Mouse (Mus musculus): ENCODE data around the gene Dynlrb2. TPM values are rescaled to one million over a fixed set of nuclear protein-coding genes. Genes with fewer than 3 reads are reported as not detected.

Dynlrb2 gene
- total RNA-seq, 2 experiments from 2014 or later: not detected

DNA sequence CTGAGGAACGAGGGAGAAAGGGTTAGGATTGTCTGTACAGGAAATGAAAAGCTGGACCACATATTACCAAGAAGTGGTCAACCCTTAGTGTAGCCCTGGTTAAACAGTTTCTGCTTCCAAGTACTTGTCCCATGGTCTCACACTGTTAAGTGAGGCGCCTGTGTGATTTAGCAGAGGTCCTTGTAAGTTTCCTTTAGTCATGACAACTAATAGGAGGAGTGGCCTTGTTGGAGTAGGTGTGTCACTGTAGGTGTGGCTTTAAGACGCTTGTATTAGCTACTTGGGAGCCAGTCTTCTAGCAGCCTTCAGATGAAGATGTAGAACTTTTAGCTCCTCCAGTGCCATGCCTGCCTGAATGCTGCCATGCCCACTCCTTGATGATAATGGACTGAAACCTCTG is 4.5 kb downstream of the Dynlrb2 start:
- H3K27ac ChIP-seq: peak overlapping the region; percentile 57
- intact Hi-C loops (cut with DNase I): no loop called here
- H3K4me3 ChIP-seq: no peak overlapping the region
- DNase-seq: no peak
- TF ChIP-seq CTCF (IDR thresholded peaks at IDR 0.05): no peak

DNA sequence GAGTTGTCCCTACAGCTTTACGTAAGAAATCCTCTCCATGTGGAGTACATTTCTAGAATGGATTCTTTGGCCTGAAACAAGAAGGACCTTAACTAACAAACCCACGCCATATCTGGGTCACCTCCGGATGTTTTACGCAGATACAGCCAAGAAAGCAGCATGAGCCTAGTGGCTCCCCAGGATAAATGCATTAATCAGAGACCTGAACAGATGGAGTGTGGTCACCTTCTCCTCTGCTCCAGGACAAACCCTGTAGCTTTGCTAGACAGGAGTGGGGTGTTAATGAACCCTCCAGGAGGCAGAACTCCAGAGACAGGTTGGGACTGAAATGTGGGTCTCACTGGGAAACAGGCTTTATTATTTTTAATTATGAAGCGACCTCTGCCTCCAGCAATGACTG is 14.9 kb downstream of the Dynlrb2 start:
- no peak for TF ChIP-seq CTCF (IDR thresholded peaks at IDR 0.05)
- Histone ChIP-seq H3K4me3 (no peak overlapping the region), H3K27ac (no peak overlapping the region)
- no peak for DNase-seq
- intact Hi-C loops (cut with DNase I): no loop called here

DNA sequence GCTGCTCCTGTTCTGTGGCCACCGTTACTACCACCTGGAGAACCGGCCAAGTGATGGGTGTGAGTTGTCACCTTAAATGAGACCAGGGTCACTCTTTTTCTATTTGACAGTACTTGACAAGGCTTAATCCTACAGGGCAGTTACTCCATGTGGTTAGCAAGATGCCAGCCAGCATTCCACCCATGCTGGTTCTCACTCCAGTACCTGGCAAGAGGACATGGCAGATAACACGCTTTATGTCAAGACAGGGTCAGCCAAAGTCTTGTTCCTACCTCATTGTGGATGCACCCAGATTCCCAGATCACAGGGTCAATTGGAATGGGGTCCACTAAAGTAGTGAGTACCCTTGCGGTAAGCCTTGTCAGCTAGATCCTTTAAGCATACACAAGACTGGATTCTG is 16.4 kb downstream of the Dynlrb2 start:
- no peak overlapping the region for H3K4me3 ChIP-seq
- H3K27ac ChIP-seq: no peak overlapping the region
- intact Hi-C loops (cut with DNase I): no loop called here
- DNase-seq: no peak
- no peak for TF ChIP-seq CTCF (IDR thresholded peaks at IDR 0.05)

DNA sequence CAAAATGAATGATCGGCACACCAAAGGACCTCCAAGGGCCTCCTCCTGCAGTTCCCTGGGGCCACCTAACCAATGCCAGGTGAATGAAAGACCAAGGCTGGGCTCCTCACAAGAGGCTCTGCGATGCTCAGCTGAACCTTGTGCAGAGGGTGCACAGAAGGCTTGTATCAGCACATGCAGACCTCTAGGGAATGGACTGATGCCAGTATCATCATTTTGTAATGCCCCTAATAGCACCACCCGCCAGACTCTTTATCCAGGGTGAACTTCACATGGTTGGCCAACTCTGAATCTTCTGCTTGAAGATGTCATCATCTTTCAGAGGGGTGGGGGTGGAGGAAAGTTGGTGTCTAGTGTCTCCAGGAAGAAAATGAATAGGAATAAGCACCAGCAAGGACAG is 16.9 kb downstream of the Dynlrb2 start:
- Histone ChIP-seq H3K4me3 (no peak overlapping the region), H3K27ac (no peak overlapping the region)
- intact Hi-C loops (cut with DNase I): no loop called here
- no peak for DNase-seq
- no peak for TF ChIP-seq CTCF (IDR thresholded peaks at IDR 0.05)

DNA sequence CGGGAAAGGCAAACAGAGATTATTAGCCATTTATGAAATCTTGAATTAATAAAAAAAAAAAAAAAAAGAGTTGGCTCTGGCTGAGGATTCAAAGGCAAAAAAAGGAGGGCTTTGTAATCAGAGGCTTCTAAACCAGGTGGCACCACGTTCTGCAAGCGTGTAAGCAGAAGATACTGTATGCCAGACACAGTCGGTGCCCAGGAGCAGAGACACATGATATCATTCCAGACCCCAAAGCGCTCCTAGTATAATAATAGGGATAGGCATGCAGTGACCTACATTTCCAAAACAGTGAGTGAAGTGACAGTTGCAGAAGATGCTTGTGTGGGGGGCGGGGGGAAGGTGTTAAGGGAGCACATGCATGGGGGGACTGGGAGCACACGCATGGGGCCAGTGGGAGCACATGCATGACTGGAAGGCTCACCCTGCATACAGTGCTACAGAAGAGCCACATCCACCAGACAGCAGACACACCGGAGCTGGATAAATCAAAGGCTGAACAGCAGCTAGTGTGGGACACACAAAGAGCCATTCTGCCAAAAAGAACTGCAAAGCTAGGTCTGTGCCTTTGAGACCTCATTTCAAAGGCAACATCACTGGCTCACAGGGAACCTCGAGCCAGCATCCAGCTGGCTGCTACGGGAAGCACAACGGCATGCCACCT is 17.5 kb downstream of the Dynlrb2 start:
- intact Hi-C loops (cut with DNase I): no loop called here
- no peak overlapping the region for H3K4me3 ChIP-seq

DNA sequence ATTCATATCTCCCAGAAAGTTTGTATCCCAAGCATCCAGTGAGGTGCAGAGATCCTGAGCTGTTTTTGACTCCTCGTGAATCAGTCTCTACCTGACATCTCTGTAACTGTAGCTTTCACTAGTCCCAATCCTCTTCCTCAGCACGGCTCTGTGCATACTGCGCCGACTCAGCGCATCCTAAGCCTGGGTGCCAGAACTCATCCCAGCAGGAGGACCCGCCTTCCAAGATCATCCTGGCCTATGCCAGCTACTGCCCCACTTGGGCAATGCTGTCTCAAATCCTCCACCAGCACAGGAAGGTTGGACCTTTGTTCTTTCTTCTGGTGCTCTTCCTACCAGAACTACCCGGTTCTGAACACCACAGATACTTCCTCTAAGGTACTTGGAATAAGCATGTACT is 20.1 kb downstream of the Dynlrb2 start:
- Histone ChIP-seq H3K27ac (no peak overlapping the region), H3K4me3 (no peak overlapping the region)
- no peak for TF ChIP-seq CTCF (IDR thresholded peaks at IDR 0.05)
- intact Hi-C loops (cut with DNase I): no loop called here
- DNase-seq: no peak

More for the DNA sequence above, 17.5 kb downstream of the Dynlrb2 start:
- DNase-seq: no peak
- TF ChIP-seq CTCF (IDR thresholded peaks at IDR 0.05): no peak
- no peak overlapping the region for H3K27ac ChIP-seq

DNA sequence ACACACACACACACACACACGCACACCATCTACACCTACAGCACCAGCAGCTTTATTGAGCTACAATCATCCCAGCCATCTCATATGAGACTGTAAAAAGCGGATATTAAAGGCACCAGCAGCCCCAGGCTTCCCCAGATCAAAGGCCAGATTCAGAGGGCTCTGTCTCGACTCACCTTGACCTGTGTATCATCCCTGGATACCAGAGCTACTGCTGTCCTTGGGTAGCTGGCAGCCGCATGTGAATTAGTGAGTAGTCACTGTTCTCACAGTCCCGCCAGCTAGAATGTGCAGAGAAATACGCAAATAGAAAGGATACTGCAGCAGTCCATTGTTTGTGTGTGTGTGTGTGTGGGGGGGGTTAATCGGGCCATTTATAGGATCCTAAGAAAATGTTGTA is 24.0 kb downstream of the Dynlrb2 start:
- intact Hi-C loops (cut with DNase I): no loop called here

DNA sequence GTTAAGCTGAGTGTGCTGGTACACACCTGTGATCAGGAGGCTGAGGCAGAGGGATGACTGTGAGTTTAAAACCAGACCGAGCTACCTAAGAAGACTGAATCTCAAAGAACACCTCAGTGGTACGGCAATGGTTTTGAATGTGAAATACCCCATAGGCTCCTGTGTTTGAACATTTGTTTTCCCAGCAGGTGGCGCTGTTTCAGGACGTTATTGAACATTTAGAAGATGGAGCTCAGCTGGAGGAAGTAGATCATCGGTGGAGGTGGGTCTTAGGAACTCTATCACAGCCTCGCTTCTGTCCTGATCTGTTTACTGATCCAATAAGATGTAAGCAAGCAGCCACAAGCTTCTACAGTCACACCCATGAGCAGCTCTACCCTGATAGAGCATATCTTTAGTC is 28.3 kb downstream of the Dynlrb2 start:
- DNase-seq: no peak
- Histone ChIP-seq H3K27ac (no peak overlapping the region), H3K4me3 (no peak overlapping the region)
- intact Hi-C loops (cut with DNase I): no loop called here
- peak; percentile 26 for TF ChIP-seq CTCF (IDR thresholded peaks at IDR 0.05)

More for the DNA sequence above, 24.0 kb downstream of the Dynlrb2 start:
- no peak overlapping the region for H3K4me3 ChIP-seq
- no peak for TF ChIP-seq CTCF (IDR thresholded peaks at IDR 0.05)
- no peak overlapping the region for H3K27ac ChIP-seq
- DNase-seq: no peak

DNA sequence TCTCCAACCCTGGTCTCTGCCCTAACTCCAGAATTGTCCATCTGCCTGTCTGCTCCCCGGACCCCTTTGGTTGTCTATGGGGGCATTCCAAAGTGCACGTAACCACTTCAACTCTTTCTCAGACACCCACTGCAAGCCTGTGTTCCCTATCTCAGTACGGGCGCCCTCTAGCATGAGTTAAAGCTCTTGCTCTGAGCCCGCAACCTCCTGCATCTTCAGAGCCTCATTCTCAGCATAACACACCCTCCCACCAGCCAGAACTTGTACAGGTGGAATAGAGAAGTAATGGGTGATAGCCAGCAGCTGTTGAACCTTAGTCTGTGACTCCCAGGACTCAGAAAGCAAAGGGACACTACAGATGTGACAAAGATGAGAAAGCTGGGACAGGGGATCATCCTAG is 32.0 kb downstream of the Dynlrb2 start:
- no peak for TF ChIP-seq CTCF (IDR thresholded peaks at IDR 0.05)
- Histone ChIP-seq H3K4me3 (no peak overlapping the region), H3K27ac (no peak overlapping the region)
- intact Hi-C loops (cut with DNase I): no loop called here
- no peak for DNase-seq

DNA sequence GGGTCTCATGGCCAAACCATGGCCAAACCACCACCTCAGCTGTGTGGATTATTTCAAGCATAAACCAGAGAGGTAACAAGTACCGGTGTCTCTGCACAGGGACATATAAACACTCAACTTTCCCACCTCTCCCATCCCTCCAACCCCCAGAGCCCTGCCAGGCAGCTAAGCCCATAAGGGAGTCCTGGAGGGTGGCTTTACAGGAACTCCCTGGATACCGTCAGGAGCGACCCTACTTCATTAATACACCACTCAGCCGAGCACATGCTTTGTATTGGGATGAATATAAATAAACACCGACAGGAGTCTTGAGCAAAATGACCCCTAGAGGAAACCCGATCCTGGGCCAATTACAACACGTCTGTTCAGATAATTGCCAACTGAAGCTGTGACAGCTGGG is 34.0 kb downstream of the Dynlrb2 start:
- Histone ChIP-seq H3K27ac (no peak overlapping the region), H3K4me3 (no peak overlapping the region)
- intact Hi-C loops (cut with DNase I): no loop called here
- no peak for DNase-seq
- no peak for TF ChIP-seq CTCF (IDR thresholded peaks at IDR 0.05)

DNA sequence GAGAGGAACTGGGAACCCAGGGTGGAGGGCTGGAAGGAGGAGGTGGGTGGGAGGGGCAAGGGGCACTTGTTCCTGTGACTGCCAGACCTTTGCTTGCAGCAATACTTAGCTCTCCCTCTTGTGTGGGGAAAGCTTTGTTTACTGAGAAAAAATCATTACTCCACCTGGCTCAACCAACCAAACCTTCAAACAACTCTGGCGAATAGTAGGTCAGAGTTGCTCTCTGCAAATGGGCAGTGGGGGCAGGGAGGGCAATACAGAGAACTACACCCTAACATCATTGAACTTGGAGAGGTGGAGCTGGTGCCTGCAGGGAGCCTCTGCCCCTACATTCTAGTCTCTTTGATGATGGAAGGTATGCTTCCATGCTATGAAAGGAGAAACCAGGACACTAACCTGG is 35.4 kb downstream of the Dynlrb2 start:
- no peak for TF ChIP-seq CTCF (IDR thresholded peaks at IDR 0.05)
- no peak for DNase-seq
- Histone ChIP-seq H3K4me3 (no peak overlapping the region), H3K27ac (no peak overlapping the region)
- intact Hi-C loops (cut with DNase I): no loop called here

DNA sequence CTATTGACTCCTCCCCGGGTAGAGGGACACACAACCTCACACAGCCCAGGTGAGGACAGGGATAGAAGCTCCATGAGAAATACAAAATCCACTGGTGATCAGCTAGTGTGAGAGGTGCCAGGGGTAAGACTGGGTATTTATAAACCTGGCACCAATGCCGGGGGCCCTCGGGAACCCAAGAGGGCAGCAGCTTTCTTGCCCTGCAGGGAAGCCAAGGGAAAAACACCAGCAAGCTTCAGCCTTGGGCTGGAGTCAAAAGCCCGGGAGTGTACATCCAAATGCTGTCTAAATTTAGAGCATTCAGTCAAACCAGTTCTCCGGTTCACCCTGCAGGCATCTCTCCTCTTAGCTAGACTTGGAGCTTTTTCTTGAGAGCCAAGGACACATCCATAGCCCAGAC is 38.1 kb downstream of the Dynlrb2 start:
- Histone ChIP-seq H3K4me3 (no peak overlapping the region), H3K27ac (peak overlapping the region; percentile 87)
- intact Hi-C loops (cut with DNase I): no loop called here
- no peak; the same call in 1 of the 2 replicates for TF ChIP-seq CTCF (IDR thresholded peaks at IDR 0.05)
- peak; percentile 86 for DNase-seq

DNA sequence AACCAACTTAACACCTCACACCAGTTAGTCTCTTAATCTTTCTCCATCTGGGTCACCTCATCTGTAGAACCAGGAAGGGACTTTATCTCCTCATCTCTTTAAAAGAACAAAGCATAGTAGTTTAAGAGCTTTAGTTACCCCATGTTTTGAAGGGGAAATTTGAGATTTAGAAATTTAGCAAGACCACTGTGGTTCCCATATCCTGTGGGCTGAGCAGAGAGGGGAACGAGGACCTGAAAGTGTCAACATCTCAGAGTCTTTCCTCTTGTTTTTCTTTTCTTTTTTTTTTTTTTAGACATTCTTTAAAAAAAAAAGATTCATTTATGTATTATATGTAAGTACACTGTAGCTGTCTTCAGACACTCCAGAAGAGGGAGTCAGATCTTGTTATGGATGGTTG is 38.6 kb downstream of the Dynlrb2 start:
- Histone ChIP-seq H3K4me3 (no peak overlapping the region), H3K27ac (peak overlapping the region; percentile 87)
- no peak for TF ChIP-seq CTCF (IDR thresholded peaks at IDR 0.05)
- intact Hi-C loops (cut with DNase I): no loop called here
- no peak for DNase-seq

DNA sequence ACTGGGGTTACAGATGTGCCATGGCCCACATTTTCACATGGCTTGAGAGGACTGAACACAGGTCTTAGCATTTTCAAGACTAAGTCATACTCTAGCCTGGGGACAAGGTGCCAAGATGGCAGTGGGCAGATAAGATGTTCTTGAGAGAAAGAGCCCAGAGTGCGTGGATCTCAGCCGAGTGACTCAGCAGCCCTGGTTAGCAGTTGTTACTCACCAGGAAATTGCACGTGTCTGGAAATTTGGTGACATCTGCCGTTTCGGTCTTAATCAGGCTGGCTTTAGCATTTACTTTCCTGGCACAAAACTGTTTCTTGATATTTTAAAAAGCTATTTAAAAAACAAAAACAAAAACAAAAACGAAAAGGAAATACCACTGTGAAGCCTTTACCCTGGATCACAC is 47.5 kb downstream of the Dynlrb2 start:
- DNase-seq: peak; percentile 30
- Histone ChIP-seq H3K27ac (no peak overlapping the region), H3K4me3 (no peak overlapping the region)
- intact Hi-C loops (cut with DNase I): no loop called here
- TF ChIP-seq CTCF (IDR thresholded peaks at IDR 0.05): no peak
